Mouse (Mus musculus) intestine, embryonic 16.5 days (tissue): ENCODE results near the gene Map4k2. TPM values are rescaled to one million over a fixed set of nuclear protein-coding genes. Genes with fewer than 3 reads are reported as not detected.
A peak's percentile ranks its signal among the peaks of the same experiment; 100 is the strongest.

ENCODE experiments used
- ATAC-seq: fragments of 200-750 bp; cut with Nextera tagmentation; 2 replicates; pipeline ENCODE4 v1.8.0; 2017; ENCODE audit warnings: moderate TSS enrichment, moderate library complexity
- H3K27ac ChIP-seq: fragments of 300-500 bp; sonication (generic); 2 replicates; pipeline ENCODE4 v1.5.1; 2014; ENCODE audit warnings: mild to moderate bottlenecking, low read length
- H3K27me3 ChIP-seq: fragments of 300-500 bp; sonication (generic); replicated peaks from 2 replicates; pipeline ENCODE4 v1.6.1; 2014; ENCODE audit warnings: low read length, control low read depth, mixed read lengths; ENCODE audit not compliant: control insufficient read depth, insufficient read depth
- H3K36me3 ChIP-seq: fragments of 300-500 bp; sonication (generic); 2 replicates; pipeline ENCODE4 v1.6.1; 2014; ENCODE audit warnings: low read length, control low read depth; ENCODE audit not compliant: control insufficient read depth, insufficient read depth
- H3K4me1 ChIP-seq: fragments of 300-500 bp; sonication (generic); 2 replicates; pipeline ENCODE4 v1.6.1; 2014; ENCODE audit warnings: low read length, control low read depth, mixed read lengths; ENCODE audit not compliant: control insufficient read depth, insufficient read depth
- H3K4me2 ChIP-seq: fragments of 300-500 bp; sonication (generic); 2 replicates; pipeline ENCODE4 v1.6.1; 2014; ENCODE audit warnings: low read depth, low read length, control low read depth
- H3K4me3 ChIP-seq: fragments of 300-500 bp; sonication (generic); 2 replicates; pipeline ENCODE4 v1.5.1; 2014; ENCODE audit warnings: mild to moderate bottlenecking, low read length
- H3K9ac ChIP-seq: fragments of 300-500 bp; sonication (generic); 2 replicates; pipeline ENCODE4 v1.6.1; 2014; ENCODE audit warnings: low read depth, low read length
- H3K9me3 ChIP-seq: fragments of 300-500 bp; sonication (generic); 2 replicates; pipeline ENCODE4 v1.6.1; 2016; ENCODE audit warnings: low read length, control low read depth; ENCODE audit not compliant: control insufficient read depth
- WGBS: fragments of 180-500 bp; shearing (Covaris S2); extraction: QIAGEN DNeasy Blood & Tissue Kit; methylation state at CpG from one replicate; pipeline ENCODE4 v1.1.7; 2014; 5-methylcytosine and 5-hydroxymethylcytosine counted together
- polyA plus RNA-seq: library from polyadenylated mRNA; unstranded; fragments of >200 nt; fragmentation: Nextera tagmentation; extraction: Ambion mirVana; gene quantifications from 2 replicates; pipeline ENCODE4 v1.2.1, GENCODE M21; 2015

Map4k2 gene
- polyA plus RNA-seq, 1 experiment from 2014 or later = 10.0 TPM

GRCm38 (mm10) chr19:6339890-6340504 is 938 bp upstream of the Map4k2 start:
- Histone ChIP-seq H3K27ac (peak overlapping the region; percentile 47; the same call in 1 of the 2 replicates), H3K4me1 (peaks cover 29% of the 10 kb centered on the region), H3K27me3 (no peaks in the 10 kb centered on the region), H3K9me3 (no peaks in the 10 kb centered on the region), H3K9ac (peak overlapping the region; percentile 80; the same call in 1 of the 2 replicates), H3K4me3 (no peak overlapping the region), H3K4me2 (peak overlapping the region; percentile 97), H3K36me3 (peaks cover 19% of the 10 kb centered on the region)
- 72% methylated on average over 15 of the region's 15 CpGs for WGBS
- no peak for ATAC-seq

GRCm38 (mm10) chr19:6341453-6342077 is 630 bp downstream of the Map4k2 start:
- H3K27me3 ChIP-seq = no peaks in the 10 kb centered on the region
- peaks cover 19% of the 10 kb centered on the region for H3K36me3 ChIP-seq
- peak overlapping the region; percentile 73 for H3K4me3 ChIP-seq
- peak overlapping the region; percentile 97 for H3K4me2 ChIP-seq
- H3K27ac ChIP-seq = peak overlapping the region; percentile 54; the same call in 1 of the 2 replicates
- no peak; the same call in 1 of the 2 replicates for ATAC-seq
- H3K4me1 ChIP-seq = peaks cover 19% of the 10 kb centered on the region
- H3K9ac ChIP-seq = peak overlapping the region; percentile 80
- 11% methylated on average over 23 of the region's 23 CpGs for whole genome bisulfite sequencing
- H3K9me3 ChIP-seq = no peaks in the 10 kb centered on the region

GRCm38 (mm10) chr19:6342276-6342933 is 1.5 kb downstream of the Map4k2 start:
- ATAC-seq = no peak
- Histone ChIP-seq H3K9ac (0 out of 2 replicates have a peak overlapping the region, but pooled peaks have one; percentile 80), H3K4me3 (peak overlapping the region; percentile 73; the same call in 1 of the 2 replicates), H3K9me3 (no peaks in the 10 kb centered on the region), H3K4me1 (peaks cover 13% of the 10 kb centered on the region), H3K4me2 (peak overlapping the region; percentile 97; the same call in 1 of the 2 replicates), H3K27ac (no peak overlapping the region), H3K36me3 (peaks cover 19% of the 10 kb centered on the region), H3K27me3 (no peaks in the 10 kb centered on the region)
- WGBS = 76% methylated on average over 5 of the region's 5 CpGs

GRCm38 (mm10) chr19:6343066-6343925 is 2.4 kb downstream of the Map4k2 start:
- no peak overlapping the region for H3K4me2 ChIP-seq
- no peak overlapping the region for H3K9ac ChIP-seq
- H3K4me3 ChIP-seq = no peak overlapping the region
- no peaks in the 10 kb centered on the region for H3K9me3 ChIP-seq
- ATAC-seq = no peak
- H3K4me1 ChIP-seq = peaks cover 13% of the 10 kb centered on the region
- H3K36me3 ChIP-seq = peaks cover 12% of the 10 kb centered on the region
- H3K27ac ChIP-seq = no peak overlapping the region
- WGBS = 85% methylated on average over 19 of the region's 19 CpGs
- no peaks in the 10 kb centered on the region for H3K27me3 ChIP-seq

- Histone ChIP-seq H3K27me3 (no peaks in the 10 kb centered on the region), H3K9me3 (no peaks in the 10 kb centered on the region), H3K4me2 (no peak overlapping the region), H3K4me1 (peaks cover 13% of the 10 kb centered on the region), H3K9ac (no peak overlapping the region), H3K4me3 (no peak overlapping the region), H3K36me3 (peaks cover 11% of the 10 kb centered on the region), H3K27ac (no peak overlapping the region)
- WGBS = 89% methylated on average over 5 of the region's 5 CpGs
- ATAC-seq = no peak
Observed at GRCm38 (mm10) chr19:6343996-6344395, 3.1 kb downstream of the Map4k2 start.

- Histone ChIP-seq H3K9ac (no peak overlapping the region), H3K4me1 (peaks cover 6% of the 10 kb centered on the region), H3K4me3 (no peak overlapping the region), H3K9me3 (no peaks in the 10 kb centered on the region), H3K4me2 (no peak overlapping the region), H3K36me3 (no peaks in the 10 kb centered on the region), H3K27ac (no peak overlapping the region), H3K27me3 (no peaks in the 10 kb centered on the region)
- 90% methylated on average over 5 of the region's 5 CpGs for WGBS
- ATAC-seq = no peak
Observed at GRCm38 (mm10) chr19:6346023-6346422, 5.1 kb downstream of the Map4k2 start.

- H3K4me3 ChIP-seq = no peak overlapping the region
- H3K4me1 ChIP-seq = peaks cover 6% of the 10 kb centered on the region
- no peaks in the 10 kb centered on the region for H3K36me3 ChIP-seq
- no peak overlapping the region for H3K27ac ChIP-seq
- WGBS = 87% methylated on average over 10 of the region's 10 CpGs
- no peak for ATAC-seq
- H3K9me3 ChIP-seq = no peaks in the 10 kb centered on the region
- no peak overlapping the region for H3K4me2 ChIP-seq
- no peaks in the 10 kb centered on the region for H3K27me3 ChIP-seq
- no peak overlapping the region for H3K9ac ChIP-seq
Observed at GRCm38 (mm10) chr19:6346661-6347060, 5.7 kb downstream of the Map4k2 start.

- no peak overlapping the region for H3K4me3 ChIP-seq
Observed at GRCm38 (mm10) chr19:6347615-6348014, 6.7 kb downstream of the Map4k2 start.

GRCm38 (mm10) chr19:6348717-6349116 is 7.8 kb downstream of the Map4k2 start:
- H3K9me3 ChIP-seq = no peaks in the 10 kb centered on the region
- H3K4me2 ChIP-seq = no peak overlapping the region
- no peak overlapping the region for H3K4me3 ChIP-seq
- no peak overlapping the region for H3K9ac ChIP-seq
- 77% methylated on average over 9 of the region's 9 CpGs for WGBS
- H3K4me1 ChIP-seq = no peaks in the 10 kb centered on the region; the same call in 1 of the 2 replicates
- no peaks in the 10 kb centered on the region for H3K36me3 ChIP-seq
- H3K27me3 ChIP-seq = no peaks in the 10 kb centered on the region
- H3K27ac ChIP-seq = no peak overlapping the region
- ATAC-seq = no peak

More at GRCm38 (mm10) chr19:6347615-6348014, 6.7 kb downstream of the Map4k2 start:
- H3K4me1 ChIP-seq = no peaks in the 10 kb centered on the region; the same call in 1 of the 2 replicates
- no peak overlapping the region for H3K9ac ChIP-seq
- no peak for ATAC-seq
- H3K27ac ChIP-seq = no peak overlapping the region
- 97% methylated on average over 4 of the region's 4 CpGs for WGBS
- no peak overlapping the region for H3K4me2 ChIP-seq
- no peaks in the 10 kb centered on the region for H3K9me3 ChIP-seq
- H3K27me3 ChIP-seq = no peaks in the 10 kb centered on the region
- H3K36me3 ChIP-seq = no peaks in the 10 kb centered on the region
